Mouse (Mus musculus): ENCODE results near the gene Efcab12. TPM values are rescaled to one million over a fixed set of nuclear protein-coding genes. Genes with fewer than 3 reads are reported as not detected.
"Not testable (repeated sequence)": the region's sequence is repeated elsewhere in the genome, so short reads cannot be mapped to it uniquely, and the experiment has no call there.

Efcab12 gene
- polyA plus RNA-seq, 1 experiment from 2014 or later: 0.83 TPM

DNA sequence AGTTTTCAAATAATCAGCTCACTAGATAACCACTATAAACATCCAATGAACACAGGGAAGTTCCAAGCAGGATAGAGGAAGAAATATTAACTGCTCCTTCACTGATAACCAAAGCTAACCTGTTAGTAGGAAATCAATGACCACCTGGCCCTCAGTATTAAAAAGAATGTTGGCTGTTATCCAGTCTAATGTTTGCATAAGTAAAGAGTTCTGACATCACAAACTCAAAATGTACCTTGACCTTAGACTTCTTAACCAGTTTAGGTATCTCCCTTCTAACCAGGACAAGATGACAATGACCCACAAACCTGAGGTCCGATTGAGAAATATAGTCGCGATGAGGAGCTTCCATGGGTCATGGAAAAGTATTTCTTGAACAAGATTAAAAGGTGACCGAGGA is 6.8 kb upstream of the Efcab12 start:
- no peaks in the 10 kb centered on the region for H3K27me3 ChIP-seq (replicated peaks)
- H3K27ac ChIP-seq (ENCODE audit: poor library complexity, severe bottlenecking): no peak overlapping the region
- peaks cover 42% of the 10 kb centered on the region for H3K36me3 ChIP-seq
- no peak for ATAC-seq (ENCODE audit: insufficient number of reproducible peaks, low FRiP score)
- H3K9me3 ChIP-seq (replicated peaks): no peaks in the 10 kb centered on the region
- no peak overlapping the region for H3K4me3 ChIP-seq
- H3K4me2 ChIP-seq: no peak overlapping the region
- H3K4me1 ChIP-seq (replicated peaks): peaks cover 10% of the 10 kb centered on the region
- H3K9ac ChIP-seq: no peak overlapping the region
- WGBS: 93% methylated on average over 4 of the region's 4 CpGs

DNA sequence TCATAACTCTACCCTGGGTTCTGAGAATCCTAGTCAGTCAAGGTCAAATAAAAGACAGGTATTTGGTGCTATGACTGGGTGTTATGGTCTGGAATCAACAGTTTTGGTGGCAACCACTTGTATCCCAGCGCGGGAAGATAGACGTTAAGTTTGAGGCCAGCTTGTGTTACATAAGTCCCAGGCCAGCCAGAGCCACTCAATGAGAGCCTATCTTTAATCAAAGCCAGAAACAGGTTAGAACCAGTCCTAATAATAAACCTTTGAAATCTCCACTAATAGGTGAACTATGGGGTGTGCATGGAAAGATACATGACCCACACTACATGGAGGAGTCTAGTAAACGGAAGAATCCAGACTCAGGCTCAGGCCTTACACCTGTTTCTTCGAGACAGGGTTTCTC is 533 bp upstream of the Efcab12 start:
- WGBS: 66% methylated on average over 5 of the region's 5 CpGs
- H3K36me3 ChIP-seq: peaks cover 17% of the 10 kb centered on the region
- peak overlapping the region; percentile 46; the same call in 1 of the 2 replicates for H3K4me3 ChIP-seq
- peak; percentile 14; the same call in 1 of the 2 replicates for ATAC-seq (ENCODE audit: insufficient number of reproducible peaks, low FRiP score)
- H3K9ac ChIP-seq: no peak overlapping the region
- peaks cover 11% of the 10 kb centered on the region for H3K4me1 ChIP-seq (replicated peaks)
- H3K4me2 ChIP-seq: peak overlapping the region; percentile 88
- no peaks in the 10 kb centered on the region for H3K27me3 ChIP-seq (replicated peaks)
- H3K9me3 ChIP-seq (replicated peaks): no peaks in the 10 kb centered on the region
- H3K27ac ChIP-seq (ENCODE audit: poor library complexity, severe bottlenecking): no peak overlapping the region

DNA sequence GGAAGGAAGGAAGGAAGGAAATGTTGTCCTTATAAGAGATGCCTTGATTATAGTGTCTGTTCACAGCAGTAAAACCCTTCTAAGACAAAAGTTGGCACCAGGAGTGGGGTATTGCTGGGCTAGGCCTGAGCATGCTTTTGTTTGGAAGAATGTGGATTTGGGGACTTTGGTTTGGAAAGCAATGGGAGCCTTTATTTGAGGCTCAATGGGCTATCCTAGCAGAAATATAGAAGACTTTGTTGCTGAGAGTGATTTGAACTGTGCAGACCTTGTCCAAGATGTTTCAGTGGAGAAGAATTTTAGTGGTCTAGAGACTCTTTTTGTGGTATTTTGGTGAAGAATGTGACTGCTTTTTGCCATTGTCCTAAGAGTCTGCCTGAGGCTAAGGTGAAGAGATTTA is 4.4 kb downstream of the Efcab12 start:
- H3K4me1 ChIP-seq (replicated peaks): peaks cover 11% of the 10 kb centered on the region
- no peak overlapping the region for H3K4me3 ChIP-seq
- no peaks in the 10 kb centered on the region for H3K9me3 ChIP-seq (replicated peaks)
- no peak overlapping the region for H3K4me2 ChIP-seq
- H3K9ac ChIP-seq: no peak overlapping the region
- H3K36me3 ChIP-seq: no peaks in the 10 kb centered on the region; the same call in 1 of the 2 replicates
- no peaks in the 10 kb centered on the region for H3K27me3 ChIP-seq (replicated peaks)
- H3K27ac ChIP-seq (ENCODE audit: poor library complexity, severe bottlenecking): no peak overlapping the region
- ATAC-seq (ENCODE audit: insufficient number of reproducible peaks, low FRiP score): no peak

DNA sequence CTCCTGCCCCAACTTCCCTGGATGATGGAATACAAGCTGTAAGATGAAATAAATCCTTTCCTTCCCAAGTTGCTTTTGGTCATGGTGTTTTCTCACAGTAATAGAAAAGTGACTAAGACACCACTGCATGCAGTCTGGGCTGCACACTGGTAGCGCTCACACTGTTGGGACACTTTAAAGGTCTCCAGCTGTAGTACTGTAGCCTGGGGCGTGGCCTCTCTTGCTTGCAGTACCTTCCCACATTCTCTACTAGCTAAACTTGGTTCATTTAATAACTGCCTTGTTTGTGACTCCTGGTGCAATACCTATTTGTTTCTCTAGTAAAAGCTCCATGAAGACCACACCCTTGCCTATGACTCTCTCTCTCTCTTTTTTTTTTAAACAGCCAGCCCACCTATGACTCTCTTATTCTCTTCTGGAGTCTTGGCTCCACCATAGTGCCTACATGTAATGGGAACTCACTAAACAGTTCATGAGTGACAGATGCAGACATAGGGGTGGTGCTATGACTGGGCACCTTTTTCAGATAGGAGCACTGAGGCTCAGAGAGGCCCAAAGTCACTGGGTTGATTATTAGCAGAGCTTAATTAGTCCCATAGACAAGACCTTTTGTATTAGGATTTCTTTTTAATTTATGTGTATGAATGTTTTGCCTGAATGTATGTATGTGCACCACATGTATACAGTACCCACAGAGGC is 5.9 kb downstream of the Efcab12 start:
- Histone ChIP-seq H3K9me3 (replicated peaks) (no peaks in the 10 kb centered on the region), H3K36me3 (no peaks in the 10 kb centered on the region; the same call in 1 of the 2 replicates), H3K4me2 (no peak overlapping the region), H3K4me1 (replicated peaks) (no peaks in the 10 kb centered on the region), H3K4me3 (no peak overlapping the region), H3K27me3 (replicated peaks) (no peaks in the 10 kb centered on the region), H3K9ac (no peak overlapping the region), H3K27ac (ENCODE audit: poor library complexity, severe bottlenecking) (no peak overlapping the region)
- ATAC-seq (ENCODE audit: insufficient number of reproducible peaks, low FRiP score): no peak
- 85% methylated on average over 2 of the region's 2 CpGs for WGBS

DNA sequence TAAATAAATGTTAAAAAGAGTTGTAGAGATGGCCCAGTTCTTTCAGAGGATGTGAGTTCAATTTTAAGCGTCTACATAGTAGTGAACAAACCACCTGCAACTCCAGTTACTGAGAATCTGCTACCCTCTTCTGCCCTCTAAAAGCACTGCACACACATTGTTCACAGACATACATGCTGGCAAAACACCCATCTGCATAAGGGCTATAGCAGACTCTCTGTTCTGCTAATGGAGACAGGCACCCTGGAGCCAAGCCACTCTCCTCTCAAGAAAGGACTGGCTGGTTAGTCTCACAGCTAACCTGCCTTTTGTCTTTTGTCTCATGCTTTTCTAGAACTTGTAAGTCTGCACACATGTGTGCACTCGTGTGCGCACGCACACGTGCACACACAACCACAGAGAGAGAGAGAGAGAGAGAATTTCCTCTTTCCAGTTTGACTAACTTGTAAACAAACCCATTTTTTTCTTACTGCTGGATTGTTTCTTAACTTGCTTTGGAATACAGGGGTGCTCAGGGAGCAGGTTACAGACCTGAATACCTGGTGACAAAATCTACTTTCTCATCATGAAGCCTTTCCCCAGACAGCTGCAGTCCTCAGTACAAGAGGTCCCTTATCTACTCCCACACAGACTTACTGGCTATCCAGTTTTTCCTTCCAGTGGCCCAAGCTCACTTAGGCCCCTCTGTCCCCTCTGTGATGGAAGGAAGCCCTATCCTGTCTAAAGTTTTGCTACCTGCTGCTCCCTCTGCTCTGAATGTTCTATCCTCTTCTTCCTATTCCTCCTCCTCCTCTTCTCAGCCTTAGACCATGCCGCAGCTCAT is 7.2 kb downstream of the Efcab12 start:
- WGBS: 83% methylated on average over 6 of the region's 6 CpGs
- Histone ChIP-seq H3K27me3 (replicated peaks) (no peaks in the 10 kb centered on the region), H3K36me3 (no peaks in the 10 kb centered on the region; the same call in 1 of the 2 replicates), H3K9me3 (replicated peaks) (no peaks in the 10 kb centered on the region), H3K4me2 (no peak overlapping the region), H3K27ac (ENCODE audit: poor library complexity, severe bottlenecking) (no peak overlapping the region), H3K4me3 (no peak overlapping the region), H3K4me1 (replicated peaks) (no peaks in the 10 kb centered on the region), H3K9ac (no peak overlapping the region)
- ATAC-seq (ENCODE audit: insufficient number of reproducible peaks, low FRiP score): no peak

DNA sequence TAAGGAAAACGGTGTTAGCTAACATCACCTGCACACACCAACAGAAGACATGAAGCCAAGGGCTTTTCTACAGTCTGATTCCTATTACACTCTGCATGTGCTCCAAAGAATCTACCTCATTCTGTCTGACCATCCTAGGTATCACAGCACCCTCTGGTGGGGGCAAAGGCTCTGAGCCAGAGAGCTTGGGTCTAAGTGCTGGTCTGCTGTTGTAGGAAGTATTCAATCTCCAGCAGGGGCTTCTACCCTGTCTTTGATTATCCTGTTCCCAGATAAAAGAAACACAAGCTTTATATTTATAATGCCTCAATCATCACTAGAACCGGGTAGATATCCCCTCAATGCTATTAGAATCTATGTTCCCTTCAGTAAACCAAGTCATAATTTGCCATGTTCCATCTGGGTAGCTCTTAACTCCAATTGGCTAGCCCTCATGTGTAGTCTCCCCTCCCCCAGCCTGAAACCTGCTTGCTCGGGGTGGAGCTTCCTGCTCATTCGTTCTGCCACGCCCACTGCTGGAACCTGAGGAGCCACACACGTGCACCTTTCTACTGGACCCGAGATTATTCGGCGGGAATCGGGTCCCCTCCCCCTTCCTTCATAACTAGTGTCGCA is 14.3 kb downstream of the Efcab12 start:
- H3K4me3 ChIP-seq: peak overlapping the region; percentile 27

DNA sequence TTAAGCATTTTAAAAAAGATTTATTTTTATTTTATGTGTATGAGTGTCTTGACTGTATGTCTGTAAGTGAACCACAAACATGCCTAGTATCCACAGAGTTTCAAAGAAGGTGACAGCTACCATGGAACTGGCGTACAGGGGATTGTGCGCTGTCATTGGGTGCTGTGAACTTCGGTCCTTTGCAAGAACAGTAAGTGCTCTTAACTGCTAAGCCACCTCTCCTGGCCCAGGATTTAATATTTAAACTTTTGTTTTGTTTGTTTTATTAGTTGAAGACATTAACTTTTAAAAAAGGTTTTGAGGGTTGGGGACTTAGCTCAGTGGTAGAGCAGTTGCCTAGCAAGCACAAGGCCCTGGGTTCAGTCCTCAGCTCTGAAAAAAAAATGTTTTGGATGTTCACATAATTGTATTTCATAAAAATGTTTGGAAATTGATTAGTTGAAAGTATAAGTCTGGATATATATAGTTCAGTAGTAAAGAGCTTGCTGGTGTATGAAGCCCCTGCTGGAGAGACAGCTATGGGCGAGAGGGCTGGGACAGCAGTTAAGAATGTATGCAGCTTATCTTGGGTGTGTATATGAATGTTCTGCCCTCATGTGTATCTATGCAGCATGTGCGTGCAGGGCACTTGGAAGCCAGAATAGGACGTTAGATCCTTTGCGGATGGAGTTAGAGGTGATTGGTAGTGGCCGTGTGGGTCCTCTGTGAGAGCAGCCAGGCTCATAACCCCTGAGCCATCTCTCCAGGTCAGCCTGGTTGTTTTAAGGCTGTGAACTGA is 16.8 kb downstream of the Efcab12 start:
- no peak overlapping the region for H3K4me2 ChIP-seq
- WGBS: 79% methylated on average over 8 of the region's 8 CpGs
- no peaks in the 10 kb centered on the region for H3K27me3 ChIP-seq (replicated peaks)
- no peaks in the 10 kb centered on the region for H3K36me3 ChIP-seq
- no peaks in the 10 kb centered on the region for H3K9me3 ChIP-seq (replicated peaks)
- no peak overlapping the region for H3K27ac ChIP-seq (ENCODE audit: poor library complexity, severe bottlenecking)
- no peak overlapping the region for H3K9ac ChIP-seq
- no peak overlapping the region for H3K4me3 ChIP-seq
- ATAC-seq (ENCODE audit: insufficient number of reproducible peaks, low FRiP score): no peak
- H3K4me1 ChIP-seq (replicated peaks): 0 out of 2 replicates have a peak, but pooled peaks cover 6% of the 10 kb centered on the region

More for the DNA sequence above, 14.3 kb downstream of the Efcab12 start:
- H3K9me3 ChIP-seq (replicated peaks); H3K9ac ChIP-seq; H3K4me1 ChIP-seq (replicated peaks); H3K36me3 ChIP-seq; H3K27me3 ChIP-seq (replicated peaks): not testable (repeated sequence)
- ATAC-seq (ENCODE audit: insufficient number of reproducible peaks, low FRiP score): peak; percentile 94
- H3K27ac ChIP-seq (ENCODE audit: poor library complexity, severe bottlenecking): 0 out of 2 replicates have a peak overlapping the region, but pooled peaks have one; percentile 23
- peak overlapping the region; percentile 55 for H3K4me2 ChIP-seq
- WGBS: 3% methylated on average over 6 of the region's 11 CpGs

DNA sequence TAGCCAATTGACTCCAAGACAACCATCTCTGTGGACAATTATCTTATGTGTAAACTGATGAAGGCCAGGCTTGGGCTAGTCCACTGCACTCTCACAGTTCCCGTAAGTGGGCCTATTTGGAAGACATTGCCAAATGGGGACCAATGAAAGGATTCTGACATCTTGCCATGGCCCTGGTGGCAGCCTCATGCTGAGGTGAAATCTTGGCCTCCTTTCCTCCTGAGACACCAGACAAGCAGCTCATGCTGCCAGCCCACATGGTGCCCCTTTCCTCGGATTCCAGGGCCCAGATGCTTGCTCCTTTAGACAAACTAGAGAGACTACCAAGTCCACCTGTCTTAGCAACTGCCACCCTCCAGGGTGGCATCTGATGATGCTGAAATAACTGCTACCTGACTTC is 20.1 kb downstream of the Efcab12 start:
- H3K4me3 ChIP-seq: no peak overlapping the region
- ATAC-seq (ENCODE audit: insufficient number of reproducible peaks, low FRiP score): no peak
- WGBS: 69% methylated on average over 2 of the region's 2 CpGs
- H3K27ac ChIP-seq (ENCODE audit: poor library complexity, severe bottlenecking): no peak overlapping the region
- no peaks in the 10 kb centered on the region for H3K36me3 ChIP-seq
- peaks cover 8% of the 10 kb centered on the region for H3K4me1 ChIP-seq (replicated peaks)
- H3K27me3 ChIP-seq (replicated peaks): no peaks in the 10 kb centered on the region
- no peak overlapping the region for H3K9ac ChIP-seq
- H3K9me3 ChIP-seq (replicated peaks): no peaks in the 10 kb centered on the region
- H3K4me2 ChIP-seq: no peak overlapping the region

DNA sequence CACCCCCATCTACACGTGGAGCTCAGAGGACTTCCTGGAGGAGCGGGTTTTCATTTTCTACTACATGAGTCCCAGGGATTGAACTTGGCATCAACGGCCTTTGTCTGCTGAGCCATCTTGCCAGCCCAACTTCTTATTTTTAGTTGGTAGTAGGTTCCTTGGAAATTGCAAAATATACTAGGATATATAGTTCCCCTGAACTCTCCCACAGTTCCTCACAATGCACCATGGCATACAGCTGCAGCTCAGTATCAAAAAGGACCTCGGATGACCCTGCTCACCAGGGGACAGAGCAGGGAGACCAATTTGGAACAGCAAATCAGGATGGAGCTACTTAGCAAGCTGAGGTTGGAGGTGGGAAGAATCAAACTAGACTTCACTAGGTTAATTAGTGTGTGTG is 23.2 kb downstream of the Efcab12 start:
- no peak for ATAC-seq (ENCODE audit: insufficient number of reproducible peaks, low FRiP score)
- no peak overlapping the region for H3K4me3 ChIP-seq
- peaks cover 8% of the 10 kb centered on the region for H3K4me1 ChIP-seq (replicated peaks)
- no peaks in the 10 kb centered on the region for H3K36me3 ChIP-seq
- no peaks in the 10 kb centered on the region for H3K9me3 ChIP-seq (replicated peaks)
- H3K27ac ChIP-seq (ENCODE audit: poor library complexity, severe bottlenecking): no peak overlapping the region
- WGBS: 62% methylated on average over 4 of the region's 4 CpGs
- no peaks in the 10 kb centered on the region for H3K27me3 ChIP-seq (replicated peaks)
- no peak overlapping the region for H3K4me2 ChIP-seq
- H3K9ac ChIP-seq: no peak overlapping the region

DNA sequence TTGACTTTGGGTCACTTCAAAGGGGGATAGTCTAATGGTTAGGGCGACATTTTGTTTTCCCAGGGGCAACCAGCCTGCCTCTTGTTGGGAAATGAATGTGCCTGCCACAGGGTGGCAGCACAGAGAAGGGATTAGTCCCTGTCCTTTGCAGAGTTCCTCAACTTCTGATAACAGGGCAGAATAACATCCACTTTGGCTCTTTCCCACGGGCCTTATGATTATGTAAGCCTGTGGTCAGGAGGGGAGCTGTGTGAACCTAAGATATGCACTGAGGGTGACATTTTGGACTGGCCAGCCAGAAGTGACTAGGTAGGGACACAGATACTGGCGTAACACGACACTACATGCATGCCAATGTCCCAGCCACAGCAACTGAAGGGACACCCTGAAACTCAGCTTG is 24.1 kb downstream of the Efcab12 start:
- Histone ChIP-seq H3K4me1 (replicated peaks) (peaks cover 8% of the 10 kb centered on the region), H3K4me3 (no peak overlapping the region), H3K4me2 (no peak overlapping the region), H3K9ac (no peak overlapping the region; the same call in 1 of the 2 replicates), H3K36me3 (no peaks in the 10 kb centered on the region), H3K27ac (ENCODE audit: poor library complexity, severe bottlenecking) (no peak overlapping the region), H3K27me3 (replicated peaks) (no peaks in the 10 kb centered on the region), H3K9me3 (replicated peaks) (no peaks in the 10 kb centered on the region)
- WGBS: 29% methylated on average over 4 of the region's 4 CpGs
- peak; percentile 52; the same call in 1 of the 2 replicates for ATAC-seq (ENCODE audit: insufficient number of reproducible peaks, low FRiP score)

Measured in heart, embryonic 12.5 days (tissue).